Mouse (Mus musculus): ENCODE data around the gene Kif26b. TPM values are rescaled to one million over a fixed set of nuclear protein-coding genes. Genes with fewer than 3 reads are reported as not detected.
A peak's percentile ranks its signal among the peaks of the same experiment; 100 is the strongest.

Gene Kif26b
- polyA plus RNA-seq, 1 experiment from 2014 or later, result 0.10 TPM

GRCm38 (mm10) chr1:178600851-178601569, 72.1 kb downstream of the Kif26b start:
- ATAC-seq (ENCODE audit: low read depth), result no peak
- Histone ChIP-seq H3K9me3 (replicated peaks) (no peaks in the 10 kb centered on the region), H3K36me3 (no peaks in the 10 kb centered on the region), H3K4me1 (replicated peaks) (no peaks in the 10 kb centered on the region), H3K9ac (no peak overlapping the region), H3K27ac (no peak overlapping the region), H3K4me2 (no peak overlapping the region), H3K4me3 (replicated peaks) (no peak overlapping the region), H3K27me3 (no peaks in the 10 kb centered on the region)
- DNase-seq, result no peak
- WGBS (ENCODE audit: insufficient replicate concordance), result 68% methylated on average over 15 of the region's 15 CpGs

DNA sequence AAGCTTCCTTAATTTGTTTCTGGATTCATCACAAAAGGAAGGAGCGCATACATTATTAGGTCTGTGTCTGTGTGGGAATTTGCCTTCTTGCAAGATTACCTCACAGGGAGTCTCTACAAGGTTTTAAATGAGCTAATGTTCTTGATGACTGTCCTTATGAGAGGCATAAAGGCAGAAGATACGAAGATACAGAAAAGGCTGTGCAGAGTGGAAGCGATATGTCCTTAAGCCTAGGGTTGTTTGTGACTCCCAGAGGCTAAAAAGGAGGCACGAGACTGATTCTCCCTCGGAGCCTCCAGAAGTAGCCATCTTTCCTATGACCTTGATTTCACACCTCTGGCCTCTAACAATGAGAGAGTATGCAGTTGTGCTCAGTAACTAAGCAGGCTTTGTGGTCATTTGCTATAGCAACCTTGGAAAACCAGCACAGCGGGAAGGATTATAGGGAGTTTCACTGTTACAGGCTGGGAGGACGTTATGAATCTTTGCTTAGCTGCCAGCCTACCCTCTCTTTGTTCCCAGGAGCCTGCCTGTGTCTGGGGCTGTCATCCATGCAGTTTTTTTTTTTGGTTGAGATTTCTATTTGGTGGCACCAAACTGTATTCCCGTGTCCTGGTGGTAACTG, 80.3 kb downstream of the Kif26b start:
- H3K4me2 ChIP-seq, result no peak overlapping the region

GRCm38 (mm10) chr1:178611512-178611911, 82.6 kb downstream of the Kif26b start:
- H3K27ac ChIP-seq, result no peak overlapping the region
- no peaks in the 10 kb centered on the region for H3K9me3 ChIP-seq (replicated peaks)
- DNase-seq (no peak), ATAC-seq (ENCODE audit: low read depth) (no peak)
- no peaks in the 10 kb centered on the region for H3K4me1 ChIP-seq (replicated peaks)
- no peak overlapping the region for H3K4me2 ChIP-seq
- H3K27me3 ChIP-seq, result 0 out of 2 replicates have a peak, but pooled peaks cover 2% of the 10 kb centered on the region
- H3K4me3 ChIP-seq (replicated peaks), result no peak overlapping the region
- WGBS (ENCODE audit: insufficient replicate concordance), result 72% methylated on average over 15 of the region's 15 CpGs
- H3K36me3 ChIP-seq, result no peaks in the 10 kb centered on the region
- no peak overlapping the region for H3K9ac ChIP-seq

More for the DNA sequence above, 80.3 kb downstream of the Kif26b start:
- H3K27me3 ChIP-seq, result 0 out of 2 replicates have a peak, but pooled peaks cover 2% of the 10 kb centered on the region
- 65% methylated on average over 8 of the region's 8 CpGs for WGBS (ENCODE audit: insufficient replicate concordance)
- no peak overlapping the region for H3K27ac ChIP-seq
- H3K4me3 ChIP-seq (replicated peaks), result no peak overlapping the region
- DNase-seq (no peak), ATAC-seq (ENCODE audit: low read depth) (no peak)
- H3K4me1 ChIP-seq (replicated peaks), result no peaks in the 10 kb centered on the region
- no peaks in the 10 kb centered on the region for H3K36me3 ChIP-seq
- H3K9me3 ChIP-seq (replicated peaks), result no peaks in the 10 kb centered on the region
- H3K9ac ChIP-seq, result no peak overlapping the region

DNA sequence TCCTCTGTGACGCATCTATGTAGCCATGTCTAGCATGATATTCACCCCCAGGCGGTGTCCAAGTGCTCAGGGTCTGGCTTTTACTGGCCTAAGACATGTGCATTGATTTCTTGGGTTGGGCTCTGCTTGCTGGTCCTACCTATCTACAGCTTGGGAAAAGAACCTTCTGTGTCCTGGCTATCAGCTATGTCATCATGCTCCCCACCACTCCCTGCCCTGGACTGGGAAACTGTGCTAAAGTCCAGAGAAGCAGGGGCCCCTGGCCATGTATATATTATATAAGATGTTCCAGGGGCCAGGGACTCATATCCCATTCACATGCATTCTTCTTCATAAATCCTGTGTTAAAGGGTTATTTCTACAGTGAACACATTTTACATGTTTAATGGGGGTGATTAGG, 92.4 kb downstream of the Kif26b start:
- H3K9me3 ChIP-seq (replicated peaks), result no peaks in the 10 kb centered on the region
- H3K4me1 ChIP-seq (replicated peaks), result no peaks in the 10 kb centered on the region
- no peaks in the 10 kb centered on the region for H3K27me3 ChIP-seq
- ATAC-seq (ENCODE audit: low read depth) (no peak), DNase-seq (no peak)
- WGBS (ENCODE audit: insufficient replicate concordance), result 80% methylated on average over 2 of the region's 2 CpGs
- H3K9ac ChIP-seq, result no peak overlapping the region
- H3K27ac ChIP-seq, result no peak overlapping the region
- no peak overlapping the region for H3K4me2 ChIP-seq
- no peak overlapping the region for H3K4me3 ChIP-seq (replicated peaks)
- H3K36me3 ChIP-seq, result no peaks in the 10 kb centered on the region

DNA sequence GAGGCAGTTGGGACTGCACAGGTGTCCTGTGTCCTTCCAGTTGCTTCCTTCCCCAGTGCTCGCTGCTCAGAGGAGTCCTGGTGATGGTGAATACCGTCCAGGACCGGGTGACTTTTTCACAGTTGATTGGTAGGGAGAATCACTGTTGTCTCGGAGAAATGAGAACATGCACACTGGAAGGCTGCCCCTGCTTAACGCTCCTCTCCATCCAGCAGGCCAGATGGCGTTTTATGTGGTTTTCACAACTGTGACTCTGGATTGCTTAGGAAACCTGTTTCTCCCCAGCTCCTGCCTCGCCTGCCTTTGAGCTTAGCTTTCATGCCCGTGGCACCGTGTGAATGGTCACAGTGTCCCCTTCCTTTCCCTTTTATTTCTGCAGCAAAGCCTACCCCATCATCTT, 95.0 kb downstream of the Kif26b start:
- DNase-seq (no peak), ATAC-seq (ENCODE audit: low read depth) (no peak)
- 57% methylated on average over 9 of the region's 9 CpGs for WGBS (ENCODE audit: insufficient replicate concordance)
- Histone ChIP-seq H3K4me1 (replicated peaks) (0 out of 2 replicates have a peak, but pooled peaks cover 2% of the 10 kb centered on the region), H3K4me2 (no peak overlapping the region), H3K27ac (no peak overlapping the region), H3K27me3 (no peaks in the 10 kb centered on the region; the same call in 1 of the 2 replicates), H3K36me3 (no peaks in the 10 kb centered on the region), H3K4me3 (replicated peaks) (no peak overlapping the region), H3K9me3 (replicated peaks) (no peaks in the 10 kb centered on the region), H3K9ac (no peak overlapping the region)

DNA sequence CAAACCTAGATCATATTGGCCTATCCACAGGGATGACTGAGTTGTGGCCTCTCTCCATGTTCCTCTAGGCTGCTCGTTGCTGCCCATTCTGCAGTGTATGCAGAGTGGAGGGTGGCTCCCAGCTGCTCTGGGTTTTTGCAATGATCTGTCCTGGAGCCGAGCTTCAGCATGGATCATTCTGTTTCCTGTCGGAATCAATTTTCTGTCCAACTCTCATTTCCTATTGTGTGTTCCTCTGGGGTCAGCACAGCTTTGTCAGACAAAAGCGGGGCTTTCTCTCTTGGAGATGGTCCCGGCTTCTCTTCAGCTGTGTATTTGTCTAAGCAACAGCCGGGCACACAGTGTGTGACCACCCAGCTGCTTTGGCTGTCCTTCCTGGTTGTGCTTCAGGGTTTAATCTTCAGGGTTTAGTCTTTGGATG, 98.0 kb downstream of the Kif26b start:
- DNase-seq, result no peak
- Histone ChIP-seq H3K9ac (no peak overlapping the region), H3K27ac (no peak overlapping the region), H3K4me3 (replicated peaks) (no peak overlapping the region), H3K27me3 (no peaks in the 10 kb centered on the region; the same call in 1 of the 2 replicates), H3K4me1 (replicated peaks) (peaks cover 33% of the 10 kb centered on the region), H3K36me3 (no peaks in the 10 kb centered on the region), H3K4me2 (no peak overlapping the region), H3K9me3 (replicated peaks) (no peaks in the 10 kb centered on the region)
- 70% methylated on average over 6 of the region's 6 CpGs for WGBS (ENCODE audit: insufficient replicate concordance)
- no peak for ATAC-seq (ENCODE audit: low read depth)

DNA sequence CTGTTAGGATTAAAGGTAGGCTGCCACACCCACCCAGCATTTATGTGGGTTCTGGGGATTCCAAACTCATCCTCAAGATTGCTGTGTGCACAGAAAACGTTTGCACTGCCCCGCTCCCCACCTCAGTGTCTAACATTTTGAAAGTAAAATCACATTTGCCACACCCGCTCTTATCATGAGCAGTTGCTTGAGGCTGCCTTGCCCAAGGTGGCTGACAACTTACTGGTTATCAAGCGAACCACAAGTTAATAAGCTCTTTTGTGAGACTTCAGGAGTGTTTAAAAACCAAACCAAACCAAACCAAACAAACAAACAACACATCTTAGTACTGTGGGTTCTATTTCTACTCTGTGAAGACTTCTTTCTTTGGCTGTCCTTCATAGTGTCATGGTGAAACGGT, 101.1 kb downstream of the Kif26b start:
- Histone ChIP-seq H3K27ac (peak overlapping the region; percentile 50; the same call in 1 of the 2 replicates), H3K4me2 (peak overlapping the region; percentile 43), H3K4me3 (replicated peaks) (no peak overlapping the region), H3K27me3 (no peaks in the 10 kb centered on the region; the same call in 1 of the 2 replicates), H3K36me3 (no peaks in the 10 kb centered on the region), H3K9me3 (replicated peaks) (no peaks in the 10 kb centered on the region), H3K9ac (peak overlapping the region; percentile 19; the same call in 1 of the 2 replicates), H3K4me1 (replicated peaks) (peaks cover 45% of the 10 kb centered on the region)
- DNase-seq (peak; percentile 33), ATAC-seq (ENCODE audit: low read depth) (peak; percentile 85)
- WGBS (ENCODE audit: insufficient replicate concordance), result 26% methylated on average over 5 of the region's 5 CpGs

DNA sequence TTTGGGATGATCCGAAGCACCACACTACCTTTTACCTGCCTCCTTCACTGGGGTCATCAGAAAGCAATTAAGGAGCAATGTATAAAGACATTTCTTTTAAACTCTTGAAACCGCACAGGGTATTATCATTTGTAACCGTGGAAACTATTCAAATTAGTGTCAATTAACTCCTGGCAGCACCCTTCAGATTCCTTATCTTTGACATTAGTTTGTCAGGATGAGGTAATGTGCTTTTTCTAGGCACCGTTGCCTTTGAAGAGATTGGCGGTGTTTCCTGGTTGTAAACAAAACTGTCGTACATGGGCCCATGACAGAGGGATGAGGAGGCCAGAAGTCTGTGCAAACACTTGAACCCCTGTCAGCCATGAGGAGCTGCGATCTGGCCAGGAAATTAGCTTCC, 102.9 kb downstream of the Kif26b start:
- no peaks in the 10 kb centered on the region for H3K9me3 ChIP-seq (replicated peaks)
- H3K4me1 ChIP-seq (replicated peaks), result peaks cover 61% of the 10 kb centered on the region
- H3K4me2 ChIP-seq, result no peak overlapping the region
- ATAC-seq (ENCODE audit: low read depth) (no peak), DNase-seq (no peak)
- H3K27me3 ChIP-seq, result no peaks in the 10 kb centered on the region
- 33% methylated on average over 7 of the region's 7 CpGs for WGBS (ENCODE audit: insufficient replicate concordance)
- H3K9ac ChIP-seq, result no peak overlapping the region
- H3K27ac ChIP-seq, result no peak overlapping the region
- H3K36me3 ChIP-seq, result no peaks in the 10 kb centered on the region
- no peak overlapping the region for H3K4me3 ChIP-seq (replicated peaks)

- peaks cover 72% of the 10 kb centered on the region for H3K4me1 ChIP-seq (replicated peaks)
- H3K36me3 ChIP-seq, result no peaks in the 10 kb centered on the region
- H3K9ac ChIP-seq, result no peak overlapping the region
- ATAC-seq (ENCODE audit: low read depth) (no peak), DNase-seq (no peak)
- no peak overlapping the region for H3K4me3 ChIP-seq (replicated peaks)
- no peaks in the 10 kb centered on the region for H3K9me3 ChIP-seq (replicated peaks)
- H3K27ac ChIP-seq, result no peak overlapping the region
- 68% methylated on average over 19 of the region's 19 CpGs for whole genome bisulfite sequencing (ENCODE audit: insufficient replicate concordance)
- H3K27me3 ChIP-seq, result no peaks in the 10 kb centered on the region
- no peak overlapping the region for H3K4me2 ChIP-seq
These were observed 105.6 kb downstream of the Kif26b start for GRCm38 (mm10) chr1:178634359-178635085.

DNA sequence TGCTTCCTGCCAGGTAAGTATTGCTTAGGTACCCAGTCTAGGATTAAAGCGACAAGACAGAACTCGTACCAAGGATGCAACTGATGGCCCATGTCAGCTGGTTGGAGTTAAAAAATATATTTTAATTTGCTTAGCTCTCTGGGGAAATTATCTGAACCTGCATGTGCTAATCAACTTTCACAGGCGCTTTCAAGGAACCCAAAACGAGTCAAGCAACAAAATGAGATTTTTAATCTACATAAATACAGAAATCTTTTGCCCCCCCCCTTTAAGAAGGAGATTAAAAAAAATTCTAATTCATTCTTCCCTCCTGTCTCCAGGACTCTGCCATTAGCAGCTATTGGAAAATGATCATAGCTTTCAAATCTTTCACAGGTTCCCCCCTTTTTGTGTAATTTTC, 106.5 kb downstream of the Kif26b start:
- Histone ChIP-seq H3K27ac (no peak overlapping the region), H3K36me3 (no peaks in the 10 kb centered on the region), H3K4me2 (no peak overlapping the region), H3K9me3 (replicated peaks) (no peaks in the 10 kb centered on the region), H3K9ac (no peak overlapping the region), H3K4me1 (replicated peaks) (peaks cover 62% of the 10 kb centered on the region), H3K27me3 (no peaks in the 10 kb centered on the region), H3K4me3 (replicated peaks) (no peak overlapping the region)
- WGBS (ENCODE audit: insufficient replicate concordance), result 53% methylated on average over 4 of the region's 4 CpGs
- no peak for ATAC-seq (ENCODE audit: low read depth)
- DNase-seq, result no peak

DNA sequence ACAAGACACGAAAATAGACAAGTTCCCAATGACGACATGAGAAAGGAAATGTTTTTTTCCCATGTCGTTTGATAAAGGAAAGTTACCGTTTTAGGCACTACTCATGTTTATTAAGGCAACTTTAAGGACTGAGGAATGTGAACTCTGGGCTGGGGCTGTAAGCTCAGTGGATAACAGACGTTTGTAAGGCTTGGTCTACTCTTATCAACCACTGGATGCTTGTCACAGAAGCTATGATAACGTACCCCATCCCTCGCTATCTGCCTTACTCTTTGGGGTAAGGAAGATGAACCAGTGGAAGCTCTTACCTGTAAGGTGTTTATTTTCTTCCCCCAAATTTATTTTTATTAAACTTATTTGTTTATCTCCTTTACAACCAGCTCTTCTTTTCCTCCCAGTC, 108.4 kb downstream of the Kif26b start:
- ATAC-seq (ENCODE audit: low read depth) (peak; percentile 82), DNase-seq (no peak)
- Histone ChIP-seq H3K27me3 (no peaks in the 10 kb centered on the region), H3K4me3 (replicated peaks) (no peak overlapping the region), H3K4me2 (0 out of 2 replicates have a peak overlapping the region, but pooled peaks have one; percentile 0), H3K9ac (no peak overlapping the region), H3K9me3 (replicated peaks) (no peaks in the 10 kb centered on the region), H3K36me3 (no peaks in the 10 kb centered on the region), H3K27ac (no peak overlapping the region), H3K4me1 (replicated peaks) (peaks cover 45% of the 10 kb centered on the region)
- 34% methylated on average over 7 of the region's 7 CpGs for WGBS (ENCODE audit: insufficient replicate concordance)

Data from liver, embryonic 13.5 days (tissue).